Mouse (Mus musculus) CH12.LX (cell line): ENCODE measurements around the gene Srf.

Experiments
- EP300 ChIP-seq: IDR thresholded peaks from 2 replicates; pipeline ENCODE4 v1.6.1; 2011; ENCODE audit warnings: low read length, improper control_type of control experiment
- MAFK ChIP-seq: IDR thresholded peaks from 2 replicates; pipeline ENCODE4 v1.6.1; 2011; ENCODE audit warnings: low read length, improper control_type of control experiment; ENCODE audit not compliant: insufficient replicate concordance
- POLR2A ChIP-seq: IDR thresholded peaks from 2 replicates; pipeline ENCODE4 v1.6.1; 2011; ENCODE audit warnings: low read depth, mild to moderate bottlenecking, improper control_type of control experiment, low read length
- RCOR1 ChIP-seq: conservative IDR thresholded peaks from 2 replicates; pipeline ENCODE4 v1.6.1; 2012; ENCODE audit warnings: low read depth, mild to moderate bottlenecking, inconsistent platforms, low read length, improper control_type of control experiment
- TCF12 ChIP-seq: IDR thresholded peaks from 2 replicates; pipeline ENCODE4 v1.6.1; 2014; ENCODE audit warnings: low read depth, mild to moderate bottlenecking, inconsistent platforms, low read length, improper control_type of control experiment
- USF2 ChIP-seq: conservative IDR thresholded peaks from 2 replicates; pipeline ENCODE4 v1.6.1; 2011; ENCODE audit warnings: low read depth, low read length, improper control_type of control experiment
- ZC3H11A ChIP-seq: IDR thresholded peaks from 2 replicates; pipeline ENCODE4 v1.6.1; 2012; ENCODE audit warnings: low read depth, mild to moderate bottlenecking, inconsistent platforms, low read length, improper control_type of control experiment
- ZNF384 ChIP-seq: IDR thresholded peaks from 2 replicates; pipeline ENCODE4 v1.6.1; 2012; ENCODE audit warnings: low read depth, low read length, improper control_type of control experiment, inconsistent platforms

DNA sequence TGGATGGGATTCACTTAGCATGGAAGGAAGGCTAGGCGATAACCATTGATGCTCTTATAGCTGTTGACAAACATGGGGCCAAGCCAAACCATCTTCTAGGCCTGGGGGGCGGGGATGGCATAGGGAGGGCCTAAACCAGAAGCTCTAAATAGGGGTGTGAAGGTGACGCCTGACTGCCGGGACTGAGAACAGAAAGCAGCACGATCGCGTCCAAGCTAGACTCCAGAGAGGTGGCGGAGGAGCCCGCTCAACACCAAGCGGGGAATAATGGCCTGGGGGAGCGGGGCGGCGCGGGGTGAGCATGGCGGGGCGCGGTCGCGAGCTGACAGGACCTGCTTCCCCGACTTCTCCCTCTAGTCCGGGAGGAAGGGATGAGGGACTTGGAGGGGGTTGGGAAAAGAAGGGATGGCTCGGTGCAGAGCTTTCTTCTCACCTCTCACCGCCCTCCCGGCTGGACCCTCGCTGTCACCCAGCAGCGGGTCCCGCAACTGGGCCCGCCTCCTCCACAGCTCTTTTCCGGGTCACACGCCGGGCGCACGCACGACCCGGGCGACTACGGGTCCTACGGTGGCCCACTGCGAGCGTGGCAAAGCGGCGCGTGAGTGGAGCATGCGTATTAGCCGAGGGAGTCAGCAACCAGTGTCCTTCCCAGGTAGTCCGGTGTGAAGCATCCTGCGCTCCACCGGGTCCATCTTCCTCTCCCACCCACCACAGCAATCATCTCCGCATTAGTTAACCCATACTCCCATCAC is 10.0 kb downstream of the Srf start, which contains the start of gene Cul9:
- TF ChIP-seq ZC3H11A: no peak
- no peak for TF ChIP-seq MAFK
- TF ChIP-seq TCF12: no peak
- TF ChIP-seq RCOR1: no peak
- TF ChIP-seq POLR2A: no peak
- TF ChIP-seq EP300: no peak
- TF ChIP-seq ZNF384: no peak
- no peak for TF ChIP-seq USF2
